Mouse (Mus musculus) kidney, adult 2 months (tissue): ENCODE data around the gene Napa.

Experiments
- CTCF ChIP-seq: fragments of 200-500 bp; conservative IDR thresholded peaks from 2 replicates; pipeline ENCODE4 v1.5.1; 2011; ENCODE audit warnings: low read depth, mild to moderate bottlenecking, control low read depth, low read length, moderate library complexity, mixed read lengths; ENCODE audit not compliant: insufficient read depth, insufficient read length
- POLR2A ChIP-seq: fragments of 200-500 bp; IDR thresholded peaks from one replicate; pipeline ENCODE4 v1.6.1; 2011; ENCODE audit warnings: low read depth, low read length, control low read depth

DNA sequence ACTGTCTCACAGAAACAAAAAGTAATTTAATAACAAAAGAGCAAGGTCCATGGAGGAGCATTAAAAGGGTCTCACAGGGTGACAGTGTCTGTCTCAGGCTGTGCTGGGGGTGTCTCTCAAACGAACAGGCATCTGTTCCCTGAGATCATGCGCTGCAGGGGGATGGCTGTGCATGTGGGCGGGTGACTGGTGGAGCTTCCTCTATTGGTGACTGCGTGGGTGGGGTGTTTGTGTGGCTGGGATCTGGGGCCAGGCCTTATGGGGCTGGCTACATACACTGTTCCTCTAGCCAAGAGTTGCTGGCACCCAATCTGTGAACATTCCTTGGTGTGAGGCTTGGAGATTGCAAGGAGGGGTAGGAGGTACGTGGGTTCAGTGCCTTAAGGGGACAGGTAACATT is 51.0 kb downstream of the Napa start:
- TF ChIP-seq POLR2A (no peak), CTCF (no peak)
